In the genomic region with DNA sequence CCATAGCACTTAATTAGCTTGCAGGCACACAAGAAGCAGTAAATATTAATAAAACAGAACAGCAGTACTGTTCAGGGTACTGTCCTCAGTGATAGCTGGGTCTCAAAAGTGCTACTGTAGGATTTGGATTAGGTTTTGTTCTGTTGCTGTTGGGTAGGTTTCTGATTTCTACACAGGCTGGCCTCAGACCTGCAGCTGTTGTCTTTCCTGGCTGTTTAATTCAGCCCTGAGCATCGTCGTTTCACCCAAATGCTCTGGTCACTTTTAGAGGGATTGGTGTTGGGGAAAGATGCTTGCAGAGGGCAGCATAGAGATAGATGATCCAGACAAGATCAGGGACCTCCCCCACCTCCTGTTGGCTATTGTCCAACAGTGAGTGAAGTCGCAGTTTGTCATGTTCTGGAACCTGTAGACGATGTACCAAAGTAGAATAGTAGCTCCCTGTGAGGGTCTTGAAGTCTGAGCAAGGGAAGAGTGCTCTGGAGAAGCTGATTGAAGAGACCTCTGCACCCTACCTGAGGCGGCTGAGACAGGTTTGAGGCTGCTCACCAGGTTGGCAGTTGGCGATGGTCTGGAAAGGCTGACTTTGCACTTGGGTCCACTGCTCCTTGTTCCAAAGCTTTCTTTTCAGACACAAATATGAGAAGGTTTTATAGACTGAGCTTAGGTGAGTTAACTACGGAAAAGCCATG, we compare ENCODE assay signal across 10 mouse cellular contexts. TPM values are rescaled to one million over a fixed set of nuclear protein-coding genes. Genes with fewer than 3 reads are reported as not detected.
DNase-seq lines count a peak whose midpoint lies in the region; ATAC-seq and TF ChIP-seq lines count a peak whose summit lies in the region.
"Had no signal": no experiment of that assay in that cellular context is flagged by ENCODE, and none has a peak within 500 bp of the region (broad histone marks: within the 10 kb centered on the region; RNA-seq: fewer than 3 reads in every experiment).

No protein-coding gene starts in this region.

- H3K9ac ChIP-seq in heart, embryonic 12.5 days = peak overlapping the region; percentile 47; the same call in 1 of the 2 replicates
- H3K9ac ChIP-seq in lung, postnatal 0 days (replicated peaks; ENCODE audit: low read depth) = no peak overlapping the region

- TF ChIP-seq EP300 in lung, postnatal 0 days (IDR thresholded peaks at IDR 0.05) = no peak

- no peaks in the 10 kb centered on the region for H3K9me3 ChIP-seq in heart, embryonic 12.5 days (replicated peaks)
- no peaks in the 10 kb centered on the region for H3K9me3 ChIP-seq in lung, postnatal 0 days (ENCODE audit: low read length)

- intact Hi-C loops in heart, postnatal 25 days (cut with DNase I) = no loop called here

- no peak overlapping the region for H3K4me2 ChIP-seq in heart, embryonic 12.5 days
- H3K4me2 ChIP-seq in lung, postnatal 0 days (replicated peaks; ENCODE audit: low read depth, low read length) = no peak overlapping the region
- H3K4me2 ChIP-seq: midbrain, embryonic 11.5 days had no signal

- no peak for ATAC-seq in heart, embryonic 12.5 days (ENCODE audit: insufficient number of reproducible peaks, low FRiP score)
- ATAC-seq in lung, postnatal 0 days = peak; percentile 42

- 75% methylated on average over 7 of the region's 7 CpGs for WGBS in heart, embryonic 12.5 days
- WGBS in lung, postnatal 0 days = 73% methylated on average over 7 of the region's 7 CpGs

- H3K4me3 ChIP-seq in heart, embryonic 12.5 days = no peak overlapping the region
- H3K4me3 ChIP-seq in lung, postnatal 0 days (ENCODE audit: low read depth, low read length) = no peak overlapping the region

- H3K27ac ChIP-seq in heart, embryonic 12.5 days (ENCODE audit: poor library complexity, severe bottlenecking) = peak overlapping the region; percentile 48
- peak overlapping the region; percentile 70 for H3K27ac ChIP-seq in lung, postnatal 0 days (ENCODE audit: low read length)

- no peak for DNase-seq in heart, postnatal 25 days (ENCODE audit: low spot score)
- no peak for DNase-seq in lung, postnatal 0 days (ENCODE audit: low spot score)
- DNase-seq in lung, postnatal 36 days = no peak
- peak; percentile 72 to 90 for DNase-seq in kidney, postnatal 25 days
- no peak for DNase-seq in spleen, postnatal 4 days (ENCODE audit: low spot score in 2 of 2)
- no peak for DNase-seq in embryo, embryonic 9.5 days (ENCODE audit: extremely low spot score)
- DNase-seq: adrenal gland, postnatal 36 days; retina, postnatal 1 day had no signal

- TF ChIP-seq CTCF in lung, postnatal 0 days (IDR thresholded peaks at IDR 0.05) = no peak

- peaks cover 18% of the 10 kb centered on the region for H3K36me3 ChIP-seq in heart, embryonic 12.5 days
- no peaks in the 10 kb centered on the region for H3K36me3 ChIP-seq in lung, postnatal 0 days (ENCODE audit: insufficient read depth, low read length)

- no peaks in the 10 kb centered on the region for H3K27me3 ChIP-seq in heart, embryonic 12.5 days (replicated peaks)
- H3K27me3 ChIP-seq in lung, postnatal 0 days (replicated peaks; ENCODE audit: insufficient read depth, low read length) = no peaks in the 10 kb centered on the region

- H3K4me1 ChIP-seq in heart, embryonic 12.5 days (replicated peaks) = peaks cover 23% of the 10 kb centered on the region
- no peaks in the 10 kb centered on the region for H3K4me1 ChIP-seq in lung, postnatal 0 days (ENCODE audit: insufficient read depth, low read depth, low read length)

RNA-seq across cellular contexts. Expression of a gene that starts 51.9 kb away (rescaled TPM):
- polyA plus RNA-seq in heart, embryonic 12.5 days (2016; fragmentation: Nextera tagmentation; extraction: Ambion mirVana) = 4.0 and 4.1 TPM in 2 replicates
- total RNA-seq in heart, postnatal 25 days (2021) = 1 to 10 TPM; 2.9 to 3.4 TPM
- polyA plus RNA-seq in lung, postnatal 0 days (2015; fragmentation: Nextera tagmentation; extraction: Ambion mirVana) = 5.5 and 6.5 TPM in 2 replicates

RNA-seq across cellular contexts. Expression of a gene that starts 52.1 kb away (rescaled TPM):
- polyA plus RNA-seq in heart, embryonic 12.5 days (2016; fragmentation: Nextera tagmentation; extraction: Ambion mirVana) = 23.8 and 26.5 TPM in 2 replicates
- total RNA-seq in heart, postnatal 25 days (2021) = 10 to 100 TPM; 14.4 to 18.8 TPM
- polyA plus RNA-seq in lung, postnatal 0 days (2015; fragmentation: Nextera tagmentation; extraction: Ambion mirVana) = 26.2 and 34.8 TPM in 2 replicates

Comparison
In these comparisons a context has a peak if more than half of its experiments do, and no peak if none do; other contexts are left out.
1. DNase-seq: peak in kidney, postnatal 25 days (2 of 2); none in heart, postnatal 25 days (single experiment), lung, postnatal 0 days (single experiment), lung, postnatal 36 days (single experiment), spleen, postnatal 4 days (0 of 2) and embryo, embryonic 9.5 days (single experiment).